Mouse (Mus musculus) limb, embryonic 13.5 days (tissue): Measurements from ENCODE around the gene Gfra1. TPM values are rescaled to one million over a fixed set of nuclear protein-coding genes. Genes with fewer than 3 reads are reported as not detected.

Experiments used
- ATAC-seq: fragments of 200-750 bp; cut with Nextera tagmentation; 2 replicates; pipeline ENCODE4 v1.8.0; 2017; ENCODE audit warnings: low read depth, moderate number of reproducible peaks, moderate TSS enrichment; ENCODE audit not compliant: low FRiP score
- H3K27ac ChIP-seq: fragments of 300-500 bp; sonication (generic); 2 replicates; pipeline ENCODE4 v1.5.1; 2015; ENCODE audit warnings: inconsistent platforms, mild to moderate bottlenecking, moderate library complexity
- H3K27me3 ChIP-seq: fragments of 300-500 bp; sonication (generic); 2 replicates; pipeline ENCODE4 v1.6.1; 2015; ENCODE audit warnings: mild to moderate bottlenecking, inconsistent platforms
- H3K36me3 ChIP-seq: fragments of 300-500 bp; sonication (generic); 2 replicates; pipeline ENCODE4 v1.6.1; 2015; ENCODE audit warnings: inconsistent platforms, mild to moderate bottlenecking, moderate library complexity
- H3K4me1 ChIP-seq: fragments of 300-500 bp; sonication (generic); 2 replicates; pipeline ENCODE4 v1.6.1; 2015; ENCODE audit warnings: inconsistent platforms
- H3K4me2 ChIP-seq: fragments of 300-500 bp; sonication (generic); replicated peaks from 2 replicates; pipeline ENCODE4 v1.6.1; 2015; ENCODE audit warnings: inconsistent platforms, mild to moderate bottlenecking, moderate library complexity
- H3K4me3 ChIP-seq: fragments of 300-500 bp; sonication (generic); 2 replicates; pipeline ENCODE4 v1.5.1; 2015; ENCODE audit warnings: moderate library complexity, mild to moderate bottlenecking, inconsistent platforms
- H3K9ac ChIP-seq: fragments of 300-500 bp; sonication (generic); 2 replicates; pipeline ENCODE4 v1.6.1; 2015; ENCODE audit warnings: mild to moderate bottlenecking, inconsistent platforms
- H3K9me3 ChIP-seq: fragments of 300-500 bp; sonication (generic); 2 replicates; pipeline ENCODE4 v1.6.1; 2016; ENCODE audit warnings: inconsistent platforms
- WGBS: fragments of 180-500 bp; shearing (Covaris S2); methylation state at CpG from one replicate; pipeline ENCODE4 v1.1.7; 2015; 5-methylcytosine and 5-hydroxymethylcytosine counted together
- polyA plus RNA-seq: library from polyadenylated mRNA; unstranded; fragments of >200 nt; fragmentation: Nextera tagmentation; extraction: Ambion mirVana; gene quantifications from 2 replicates; pipeline ENCODE4 v1.2.1, GENCODE M21; 2015

Gene Gfra1
- polyA plus RNA-seq, 1 experiment from 2014 or later, result 25.4 TPM

GRCm38 (mm10) chr19:58413290-58413689, 42.4 kb downstream of the Gfra1 start:
- Histone ChIP-seq H3K27me3 (no peaks in the 10 kb centered on the region), H3K4me3 (no peak overlapping the region), H3K4me1 (0 out of 2 replicates have a peak, but pooled peaks cover 6% of the 10 kb centered on the region), H3K9me3 (peaks cover 9% of the 10 kb centered on the region; the same call in 1 of the 2 replicates), H3K27ac (no peak overlapping the region), H3K9ac (no peak overlapping the region), H3K36me3 (no peaks in the 10 kb centered on the region), H3K4me2 (peak overlapping the region; percentile 46)
- WGBS, result 15% methylated on average over 8 of the region's 8 CpGs
- peak; percentile 77 for ATAC-seq

- H3K4me2 ChIP-seq, result no peak overlapping the region
- H3K9me3 ChIP-seq, result peaks cover 9% of the 10 kb centered on the region; the same call in 1 of the 2 replicates
- no peaks in the 10 kb centered on the region for H3K36me3 ChIP-seq
- no peak overlapping the region for H3K9ac ChIP-seq
- WGBS, result 56% methylated on average over 2 of the region's 3 CpGs
- ATAC-seq, result no peak
- 0 out of 2 replicates have a peak, but pooled peaks cover 6% of the 10 kb centered on the region for H3K4me1 ChIP-seq
- no peaks in the 10 kb centered on the region for H3K27me3 ChIP-seq
- H3K4me3 ChIP-seq, result no peak overlapping the region
- H3K27ac ChIP-seq, result no peak overlapping the region
These were observed 42.9 kb downstream of the Gfra1 start for GRCm38 (mm10) chr19:58412811-58413210.

- Histone ChIP-seq H3K4me1 (peaks cover 7% of the 10 kb centered on the region; the same call in 1 of the 2 replicates), H3K27ac (no peak overlapping the region), H3K9ac (no peak overlapping the region), H3K4me2 (no peak overlapping the region), H3K4me3 (no peak overlapping the region), H3K36me3 (no peaks in the 10 kb centered on the region), H3K9me3 (peaks cover 5% of the 10 kb centered on the region; the same call in 1 of the 2 replicates), H3K27me3 (no peaks in the 10 kb centered on the region)
- no peak for ATAC-seq
These were observed 49.0 kb downstream of the Gfra1 start for GRCm38 (mm10) chr19:58406726-58407125.

- ATAC-seq, result no peak
- no peaks in the 10 kb centered on the region for H3K36me3 ChIP-seq
- WGBS, result 69% methylated on average over 3 of the region's 3 CpGs
These were observed 55.5 kb downstream of the Gfra1 start for GRCm38 (mm10) chr19:58400224-58400623.

GRCm38 (mm10) chr19:58399166-58399565, 56.5 kb downstream of the Gfra1 start:
- H3K4me3 ChIP-seq, result no peak overlapping the region
- peaks cover 3% of the 10 kb centered on the region; the same call in 1 of the 2 replicates for H3K27me3 ChIP-seq
- no peaks in the 10 kb centered on the region for H3K9me3 ChIP-seq
- H3K9ac ChIP-seq, result no peak overlapping the region
- no peak overlapping the region for H3K27ac ChIP-seq
- 66% methylated on average over 6 of the region's 6 CpGs for WGBS
- peaks cover 34% of the 10 kb centered on the region for H3K4me1 ChIP-seq
- no peak overlapping the region for H3K4me2 ChIP-seq
- no peaks in the 10 kb centered on the region for H3K36me3 ChIP-seq
- no peak; the same call in 1 of the 2 replicates for ATAC-seq

More at GRCm38 (mm10) chr19:58400224-58400623, 55.5 kb downstream of the Gfra1 start:
- Histone ChIP-seq H3K27me3 (peaks cover 3% of the 10 kb centered on the region; the same call in 1 of the 2 replicates), H3K9me3 (no peaks in the 10 kb centered on the region), H3K9ac (no peak overlapping the region), H3K4me3 (no peak overlapping the region), H3K4me2 (no peak overlapping the region), H3K4me1 (peaks cover 34% of the 10 kb centered on the region), H3K27ac (no peak overlapping the region)

GRCm38 (mm10) chr19:58396604-58396984, 59.1 kb downstream of the Gfra1 start:
- H3K27ac ChIP-seq, result no peak overlapping the region
- H3K36me3 ChIP-seq, result no peaks in the 10 kb centered on the region
- H3K9me3 ChIP-seq, result no peaks in the 10 kb centered on the region
- peak; percentile 36; the same call in 1 of the 2 replicates for ATAC-seq
- H3K27me3 ChIP-seq, result peaks cover 3% of the 10 kb centered on the region; the same call in 1 of the 2 replicates
- no peak overlapping the region for H3K4me3 ChIP-seq
- 23% methylated on average over 4 of the region's 4 CpGs for WGBS
- no peak overlapping the region for H3K9ac ChIP-seq
- no peak overlapping the region for H3K4me2 ChIP-seq
- peaks cover 34% of the 10 kb centered on the region for H3K4me1 ChIP-seq

GRCm38 (mm10) chr19:58395785-58396603, 59.7 kb downstream of the Gfra1 start:
- Histone ChIP-seq H3K4me2 (no peak overlapping the region; the same call in 1 of the 2 replicates), H3K27me3 (no peaks in the 10 kb centered on the region), H3K27ac (no peak overlapping the region)

GRCm38 (mm10) chr19:58393121-58393520, 62.6 kb downstream of the Gfra1 start:
- no peak overlapping the region for H3K4me2 ChIP-seq

More at GRCm38 (mm10) chr19:58395785-58396603, 59.7 kb downstream of the Gfra1 start:
- H3K36me3 ChIP-seq, result no peaks in the 10 kb centered on the region
- H3K4me1 ChIP-seq, result peaks cover 29% of the 10 kb centered on the region
- no peak overlapping the region for H3K4me3 ChIP-seq
- WGBS, result 58% methylated on average over 16 of the region's 16 CpGs
- ATAC-seq, result peak; percentile 48; the same call in 1 of the 2 replicates
- no peaks in the 10 kb centered on the region for H3K9me3 ChIP-seq
- H3K9ac ChIP-seq, result no peak overlapping the region

GRCm38 (mm10) chr19:58391796-58392195, 63.9 kb downstream of the Gfra1 start:
- Histone ChIP-seq H3K27me3 (no peaks in the 10 kb centered on the region), H3K9me3 (no peaks in the 10 kb centered on the region), H3K4me3 (no peak overlapping the region), H3K27ac (no peak overlapping the region), H3K4me1 (peaks cover 12% of the 10 kb centered on the region), H3K4me2 (no peak overlapping the region), H3K36me3 (no peaks in the 10 kb centered on the region), H3K9ac (no peak overlapping the region)
- 79% methylated on average over 5 of the region's 5 CpGs for WGBS
- no peak for ATAC-seq

More at GRCm38 (mm10) chr19:58393121-58393520, 62.6 kb downstream of the Gfra1 start:
- H3K9ac ChIP-seq, result no peak overlapping the region
- H3K27me3 ChIP-seq, result no peaks in the 10 kb centered on the region
- WGBS, result 91% methylated on average over 7 of the region's 7 CpGs
- peaks cover 17% of the 10 kb centered on the region for H3K4me1 ChIP-seq
- H3K27ac ChIP-seq, result no peak overlapping the region
- H3K9me3 ChIP-seq, result no peaks in the 10 kb centered on the region
- no peak for ATAC-seq
- H3K36me3 ChIP-seq, result no peaks in the 10 kb centered on the region
- no peak overlapping the region for H3K4me3 ChIP-seq

- Histone ChIP-seq H3K27me3 (no peaks in the 10 kb centered on the region; the same call in 1 of the 2 replicates), H3K4me1 (no peaks in the 10 kb centered on the region), H3K9ac (no peak overlapping the region), H3K27ac (no peak overlapping the region), H3K36me3 (no peaks in the 10 kb centered on the region), H3K4me2 (no peak overlapping the region), H3K9me3 (no peaks in the 10 kb centered on the region), H3K4me3 (no peak overlapping the region)
- no peak for ATAC-seq
- WGBS, result 86% methylated on average over 8 of the region's 8 CpGs
These were observed 66.2 kb downstream of the Gfra1 start for GRCm38 (mm10) chr19:58389466-58389865.

GRCm38 (mm10) chr19:58388851-58389447, 66.8 kb downstream of the Gfra1 start:
- Histone ChIP-seq H3K4me2 (no peak overlapping the region), H3K9me3 (no peaks in the 10 kb centered on the region), H3K4me3 (no peak overlapping the region), H3K27me3 (no peaks in the 10 kb centered on the region; the same call in 1 of the 2 replicates), H3K9ac (no peak overlapping the region), H3K36me3 (no peaks in the 10 kb centered on the region), H3K27ac (no peak overlapping the region), H3K4me1 (no peaks in the 10 kb centered on the region)
- WGBS, result 90% methylated on average over 18 of the region's 18 CpGs
- no peak for ATAC-seq

- Histone ChIP-seq H3K9ac (no peak overlapping the region), H3K4me2 (no peak overlapping the region), H3K36me3 (no peaks in the 10 kb centered on the region), H3K4me3 (no peak overlapping the region), H3K27ac (no peak overlapping the region), H3K9me3 (no peaks in the 10 kb centered on the region), H3K4me1 (peaks cover 5% of the 10 kb centered on the region; the same call in 1 of the 2 replicates), H3K27me3 (no peaks in the 10 kb centered on the region; the same call in 1 of the 2 replicates)
- ATAC-seq, result no peak
- 69% methylated on average over 3 of the region's 3 CpGs for WGBS
These were observed 72.4 kb downstream of the Gfra1 start for GRCm38 (mm10) chr19:58383273-58383672.
